Mouse (Mus musculus) kidney, postnatal 0 days (tissue): ENCODE measurements at regions not wholly inside any gene's neighbourhood (a gene's known extent, or its start where the extent isn't known, plus 50 kb on each side); places are given as distances from the start of the nearest gene placed in this dataset.

Source experiments
- ATAC-seq: fragments of 200-750 bp; cut with Nextera tagmentation; replicated peaks from 2 replicates; pipeline ENCODE4 v1.8.0; 2017; ENCODE audit warnings: low read depth, moderate number of reproducible peaks, moderate TSS enrichment, moderate library complexity; ENCODE audit not compliant: low FRiP score
- DNase-seq: peaks from one replicate; pipeline ENCODE4 v3.0.0-alpha.2; 2016; ENCODE audit warnings: low spot score
- H3K27ac ChIP-seq: fragments of 300-500 bp; sonication (generic); 2 replicates; pipeline ENCODE4 v1.5.1; 2014; ENCODE audit warnings: mild to moderate bottlenecking
- H3K27me3 ChIP-seq: fragments of 300-500 bp; sonication (generic); 2 replicates; pipeline ENCODE4 v1.6.1; 2014; ENCODE audit warnings: low read length, mixed read lengths; ENCODE audit not compliant: insufficient read depth
- H3K36me3 ChIP-seq: fragments of 300-500 bp; sonication (generic); 2 replicates; pipeline ENCODE4 v1.6.1; 2014; ENCODE audit warnings: low read length, mixed read lengths; ENCODE audit not compliant: insufficient read depth
- H3K4me1 ChIP-seq: fragments of 300-500 bp; sonication (generic); replicated peaks from 2 replicates; pipeline ENCODE4 v1.6.1; 2014; ENCODE audit warnings: antibody characterized with exemption, low read length, mixed read lengths; ENCODE audit not compliant: insufficient read depth
- H3K4me2 ChIP-seq: fragments of 300-500 bp; sonication (generic); 2 replicates; pipeline ENCODE4 v1.6.1; 2014; ENCODE audit warnings: mild to moderate bottlenecking, low read length, moderate library complexity, mixed read lengths
- H3K4me3 ChIP-seq: fragments of 300-500 bp; sonication (generic); replicated peaks from 2 replicates; pipeline ENCODE4 v1.5.1; 2014; ENCODE audit warnings: low read depth, low read length
- H3K9ac ChIP-seq: fragments of 300-500 bp; sonication (generic); 2 replicates; pipeline ENCODE4 v1.6.1; 2014; ENCODE audit warnings: low read depth, low read length
- H3K9me3 ChIP-seq: fragments of 300-500 bp; sonication (generic); replicated peaks from 2 replicates; pipeline ENCODE4 v1.6.1; 2016; ENCODE audit warnings: low read length, inconsistent platforms, mixed read lengths
- CTCF ChIP-seq: IDR thresholded peaks from 2 replicates; pipeline ENCODE4 v1.5.1; 2016; ENCODE audit warnings: antibody characterized with exemption, low read depth, mild to moderate bottlenecking, moderate library complexity
- WGBS: fragments of 180-500 bp; shearing (Covaris S2); extraction: QIAGEN DNeasy Blood & Tissue Kit; methylation state at CpG from one replicate; pipeline ENCODE4 v1.1.7; 2014; 5-methylcytosine and 5-hydroxymethylcytosine counted together

- Histone ChIP-seq H3K9me3 (no peaks in the 10 kb centered on the region), H3K27ac (no peak overlapping the region), H3K9ac (0 out of 2 replicates have a peak overlapping the region, but pooled peaks have one; percentile 8), H3K36me3 (no peaks in the 10 kb centered on the region), H3K4me2 (peak overlapping the region; percentile 47), H3K27me3 (peaks cover 8% of the 10 kb centered on the region; the same call in 1 of the 2 replicates), H3K4me3 (peak overlapping the region; percentile 16), H3K4me1 (0 out of 2 replicates have a peak, but pooled peaks cover 10% of the 10 kb centered on the region)
- DNase-seq = peak; percentile 24
- no peak for TF ChIP-seq CTCF
- no peak for ATAC-seq
- 26% methylated on average over 23 of the region's 23 CpGs for WGBS
These were observed 187.3 kb upstream of the Lef1 start for GRCm38 (mm10) chr3:130922812-130923614.

- no peak for ATAC-seq
- 96% methylated on average over 9 of the region's 9 CpGs for WGBS
These were observed 188.5 kb upstream of the Lef1 start for GRCm38 (mm10) chr3:130921621-130922245.

GRCm38 (mm10) chr3:130913812-130914211 is 183.6 kb upstream of the Rpl34 start:
- no peak overlapping the region for H3K9ac ChIP-seq
- no peak overlapping the region for H3K27ac ChIP-seq
- no peak for DNase-seq
- no peaks in the 10 kb centered on the region for H3K9me3 ChIP-seq
- H3K27me3 ChIP-seq = no peaks in the 10 kb centered on the region
- no peak overlapping the region for H3K4me3 ChIP-seq
- no peaks in the 10 kb centered on the region for H3K36me3 ChIP-seq
- 68% methylated on average over 7 of the region's 7 CpGs for WGBS
- no peaks in the 10 kb centered on the region for H3K4me1 ChIP-seq
- TF ChIP-seq CTCF = no peak
- no peak overlapping the region for H3K4me2 ChIP-seq
- ATAC-seq = no peak

More at GRCm38 (mm10) chr3:130921621-130922245, 188.5 kb upstream of the Lef1 start:
- no peak overlapping the region for H3K27ac ChIP-seq
- no peak overlapping the region for H3K4me3 ChIP-seq
- H3K9me3 ChIP-seq = no peaks in the 10 kb centered on the region
- no peak for DNase-seq
- H3K27me3 ChIP-seq = peaks cover 8% of the 10 kb centered on the region; the same call in 1 of the 2 replicates
- no peak overlapping the region for H3K4me2 ChIP-seq
- H3K36me3 ChIP-seq = no peaks in the 10 kb centered on the region
- no peak for TF ChIP-seq CTCF
- H3K9ac ChIP-seq = no peak overlapping the region
- 0 out of 2 replicates have a peak, but pooled peaks cover 10% of the 10 kb centered on the region for H3K4me1 ChIP-seq

GRCm38 (mm10) chr3:130905101-130905500 is 174.9 kb upstream of the Rpl34 start:
- DNase-seq (no peak), ATAC-seq (no peak)
- Histone ChIP-seq H3K4me3 (no peak overlapping the region), H3K9me3 (no peaks in the 10 kb centered on the region), H3K4me1 (no peaks in the 10 kb centered on the region), H3K27me3 (no peaks in the 10 kb centered on the region), H3K27ac (no peak overlapping the region), H3K4me2 (no peak overlapping the region), H3K9ac (no peak overlapping the region), H3K36me3 (no peaks in the 10 kb centered on the region)
- WGBS = 48% methylated on average over 8 of the region's 8 CpGs
- no peak for TF ChIP-seq CTCF

GRCm38 (mm10) chr3:130903329-130903728 is 173.1 kb upstream of the Rpl34 start:
- TF ChIP-seq CTCF = no peak
- 57% methylated on average over 7 of the region's 7 CpGs for WGBS
- H3K4me3 ChIP-seq = no peak overlapping the region
- H3K9ac ChIP-seq = no peak overlapping the region
- no peak overlapping the region for H3K27ac ChIP-seq
- H3K27me3 ChIP-seq = no peaks in the 10 kb centered on the region
- DNase-seq = no peak
- ATAC-seq = no peak
- no peaks in the 10 kb centered on the region for H3K9me3 ChIP-seq
- no peaks in the 10 kb centered on the region for H3K36me3 ChIP-seq
- H3K4me1 ChIP-seq = no peaks in the 10 kb centered on the region
- H3K4me2 ChIP-seq = no peak overlapping the region

GRCm38 (mm10) chr3:130902376-130902775 is 172.2 kb upstream of the Rpl34 start:
- TF ChIP-seq CTCF = no peak
- 87% methylated on average over 7 of the region's 7 CpGs for WGBS
- ATAC-seq (no peak), DNase-seq (no peak)
- Histone ChIP-seq H3K27me3 (no peaks in the 10 kb centered on the region), H3K4me1 (no peaks in the 10 kb centered on the region), H3K4me3 (no peak overlapping the region), H3K4me2 (no peak overlapping the region), H3K36me3 (no peaks in the 10 kb centered on the region), H3K27ac (no peak overlapping the region), H3K9me3 (no peaks in the 10 kb centered on the region), H3K9ac (no peak overlapping the region)
